Mouse (Mus musculus): ENCODE data around the gene March6. TPM values are rescaled to one million over a fixed set of nuclear protein-coding genes. Genes with fewer than 3 reads are reported as not detected.

The March6 gene
- total RNA-seq, 1 experiment, result 67.6 TPM

DNA sequence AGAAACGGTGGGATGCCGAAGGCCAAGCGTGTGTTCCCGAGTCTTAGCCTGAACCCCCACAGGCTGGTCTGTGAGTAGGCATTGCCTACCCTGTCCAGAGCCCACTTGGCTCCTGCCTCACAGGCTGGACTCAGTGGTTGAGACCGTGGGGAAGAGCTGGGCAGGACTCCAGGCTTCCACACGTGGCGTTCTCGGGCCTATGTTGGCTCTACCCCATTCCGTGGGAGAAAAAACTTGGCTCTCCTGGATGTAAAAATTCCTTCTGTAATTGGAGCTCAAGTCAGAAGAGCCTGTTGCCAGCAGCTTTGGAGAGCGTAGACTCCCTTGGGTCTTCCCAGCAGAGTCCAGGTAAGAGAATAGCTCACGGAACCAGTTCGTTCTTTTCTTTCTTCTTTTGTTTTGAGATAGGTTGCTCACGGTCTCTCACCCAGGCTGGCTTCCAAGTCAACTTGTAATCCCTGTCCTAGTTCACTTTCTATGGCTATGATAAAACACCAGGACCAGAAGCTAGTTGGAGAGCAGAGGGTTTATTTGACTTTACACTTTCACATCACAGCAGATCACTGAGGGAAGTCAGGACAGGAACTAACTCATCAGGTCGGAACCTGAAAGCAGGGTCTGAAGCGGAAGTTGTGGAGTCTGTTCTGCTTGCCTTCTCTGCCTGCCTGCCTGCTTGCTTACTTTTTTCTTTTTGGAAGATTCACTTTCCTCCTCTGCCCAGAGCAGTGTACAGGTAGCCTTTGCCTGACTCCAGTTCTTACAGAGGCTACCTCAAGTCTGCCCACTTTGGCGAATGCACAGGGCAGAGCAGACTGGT, 41.3 kb upstream of the March6 start:
- in situ Hi-C loops (cut with MboI; ENCODE audit: low sequenced_read_pairs in 2 of 2, unreplicated experiment in 2 of 2), result no loop called here
- H3K27ac ChIP-seq (ENCODE audit: insufficient read depth, low read depth, low read length, poor library complexity, severe bottlenecking), result no peak overlapping the region

DNA sequence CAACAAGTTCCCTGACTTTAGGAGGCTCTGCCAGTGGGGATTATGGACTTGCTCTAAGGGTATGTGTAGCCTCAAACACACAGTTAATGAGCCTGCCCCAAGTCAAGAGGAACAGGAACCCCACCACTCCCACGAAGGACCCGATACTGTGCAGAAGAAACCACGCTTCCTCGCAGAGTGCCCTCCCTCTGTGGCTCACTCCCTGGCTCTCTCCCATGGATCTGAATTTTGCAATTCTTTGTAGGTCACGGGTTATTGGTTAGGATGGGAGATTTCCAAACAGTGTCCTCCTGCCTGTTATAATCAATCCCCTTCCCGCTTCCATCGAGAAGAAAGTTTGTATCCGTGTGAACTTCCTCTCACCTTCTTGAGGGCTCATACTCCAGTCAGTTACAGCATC, 40.1 kb upstream of the March6 start:
- no peaks in the 10 kb centered on the region for H3K36me3 ChIP-seq (ENCODE audit: control insufficient read depth, insufficient read depth, low read length, poor library complexity, severe bottlenecking)
- DNase-seq (ENCODE audit: low read depth, low spot score), result no peak
- no peaks in the 10 kb centered on the region for H3K9me3 ChIP-seq (ENCODE audit: control insufficient read depth, insufficient read depth, low read depth, low read length)
- no peak overlapping the region for H3K27ac ChIP-seq (ENCODE audit: insufficient read depth, low read depth, low read length, poor library complexity, severe bottlenecking)
- no peak overlapping the region for H3K4me3 ChIP-seq (ENCODE audit: insufficient read depth in 1 of 2, low read depth in 1 of 2, low read length in 2 of 2, poor library complexity in 1 of 2, severe bottlenecking in 1 of 2)
- TF ChIP-seq ZC3H11A (IDR thresholded peaks at IDR 0.05; ENCODE audit: borderline replicate concordance, low read depth, low read length) (no peak), ZNF384 (IDR thresholded peaks at IDR 0.05; ENCODE audit: low read depth, low read length) (no peak), MAFK (IDR thresholded peaks at IDR 0.05; ENCODE audit: insufficient read depth, low read depth, low read length) (no peak), CHD2 (IDR thresholded peaks at IDR 0.05; ENCODE audit: low read depth, low read length) (no peak), HCFC1 (IDR thresholded peaks at IDR 0.05; ENCODE audit: borderline replicate concordance, insufficient read depth, low read length) (no peak)
- peaks cover 2% of the 10 kb centered on the region in 2 experiments; a peak in 1 of 4 replicates for H3K4me1 ChIP-seq (ENCODE audit: control insufficient read depth in 2 of 2, insufficient read depth in 2 of 2, low read length in 2 of 2, poor library complexity in 1 of 2)
- in situ Hi-C loops (cut with MboI; ENCODE audit: low sequenced_read_pairs in 2 of 2, unreplicated experiment in 2 of 2), result no loop called here
- H3K9ac ChIP-seq (ENCODE audit: insufficient read depth, low read depth, low read length, poor library complexity, severe bottlenecking), result no peak overlapping the region

More for the DNA sequence above, 41.3 kb upstream of the March6 start:
- Histone ChIP-seq H3K36me3 (ENCODE audit: control insufficient read depth, insufficient read depth, low read length, poor library complexity, severe bottlenecking) (no peaks in the 10 kb centered on the region), H3K4me1 (ENCODE audit: control insufficient read depth in 2 of 2, insufficient read depth in 2 of 2, low read length in 2 of 2, poor library complexity in 1 of 2) (peaks cover 2% of the 10 kb centered on the region in 2 experiments; a peak in 1 of 4 replicates), H3K4me3 (ENCODE audit: insufficient read depth in 1 of 2, low read depth in 1 of 2, low read length in 2 of 2, poor library complexity in 1 of 2, severe bottlenecking in 1 of 2) (no peak overlapping the region), H3K9ac (ENCODE audit: insufficient read depth, low read depth, low read length, poor library complexity, severe bottlenecking) (no peak overlapping the region), H3K9me3 (ENCODE audit: control insufficient read depth, insufficient read depth, low read depth, low read length) (no peaks in the 10 kb centered on the region)
- no peak for TF ChIP-seq ZNF384 (IDR thresholded peaks at IDR 0.05; ENCODE audit: low read depth, low read length)
- no peak for TF ChIP-seq MAFK (IDR thresholded peaks at IDR 0.05; ENCODE audit: insufficient read depth, low read depth, low read length)
- no peak for TF ChIP-seq CHD2 (IDR thresholded peaks at IDR 0.05; ENCODE audit: low read depth, low read length)
- no peak for TF ChIP-seq ZC3H11A (IDR thresholded peaks at IDR 0.05; ENCODE audit: borderline replicate concordance, low read depth, low read length)
- no peak for TF ChIP-seq HCFC1 (IDR thresholded peaks at IDR 0.05; ENCODE audit: borderline replicate concordance, insufficient read depth, low read length)
- no peak for DNase-seq (ENCODE audit: low read depth, low spot score)

DNA sequence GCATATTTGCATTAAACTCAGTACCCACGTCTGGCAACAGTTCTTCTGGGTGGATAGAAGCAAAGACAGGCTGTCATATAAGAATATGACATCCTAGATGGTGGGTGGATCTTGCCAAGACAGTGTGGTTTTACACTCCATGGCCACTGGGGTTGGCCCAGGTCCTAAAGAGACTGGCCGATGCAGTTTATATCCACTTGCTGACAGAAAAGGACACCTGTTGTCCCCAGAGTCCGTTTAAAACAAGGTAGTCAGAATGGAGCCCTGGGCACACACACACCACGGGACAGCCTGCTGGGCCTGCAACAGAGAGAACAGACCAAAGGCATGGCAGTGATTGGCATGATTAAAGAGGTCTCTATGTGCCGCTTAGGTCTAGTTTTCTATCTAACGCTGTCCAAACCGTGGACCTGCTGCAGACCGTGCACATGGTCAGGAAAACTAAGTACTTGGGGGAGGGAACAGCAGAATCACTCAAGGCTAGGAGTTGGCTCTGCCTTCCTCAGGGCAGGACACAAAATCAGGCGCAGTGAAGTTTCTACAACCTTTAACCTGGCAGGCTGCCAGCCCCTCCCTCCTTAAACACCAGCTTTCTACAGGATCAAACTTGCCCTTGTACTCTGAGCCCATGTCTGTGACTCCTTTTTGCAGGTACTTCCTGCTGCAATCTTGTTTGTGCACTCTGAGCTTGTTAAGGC, 38.6 kb upstream of the March6 start:
- H3K27ac ChIP-seq (ENCODE audit: insufficient read depth, low read depth, low read length, poor library complexity, severe bottlenecking), result no peak overlapping the region
- H3K9me3 ChIP-seq (ENCODE audit: control insufficient read depth, insufficient read depth, low read depth, low read length), result no peaks in the 10 kb centered on the region
- H3K36me3 ChIP-seq (ENCODE audit: control insufficient read depth, insufficient read depth, low read length, poor library complexity, severe bottlenecking), result no peaks in the 10 kb centered on the region
- no peak for DNase-seq (ENCODE audit: low read depth, low spot score)
- no peak overlapping the region for H3K4me3 ChIP-seq (ENCODE audit: insufficient read depth in 1 of 2, low read depth in 1 of 2, low read length in 2 of 2, poor library complexity in 1 of 2, severe bottlenecking in 1 of 2)
- TF ChIP-seq CHD2 (IDR thresholded peaks at IDR 0.05; ENCODE audit: low read depth, low read length) (no peak), MAFK (IDR thresholded peaks at IDR 0.05; ENCODE audit: insufficient read depth, low read depth, low read length) (no peak), ZC3H11A (IDR thresholded peaks at IDR 0.05; ENCODE audit: borderline replicate concordance, low read depth, low read length) (no peak), HCFC1 (IDR thresholded peaks at IDR 0.05; ENCODE audit: borderline replicate concordance, insufficient read depth, low read length) (no peak), ZNF384 (IDR thresholded peaks at IDR 0.05; ENCODE audit: low read depth, low read length) (no peak)
- in situ Hi-C loops (cut with MboI; ENCODE audit: low sequenced_read_pairs in 2 of 2, unreplicated experiment in 2 of 2), result no loop called here
- H3K4me1 ChIP-seq (ENCODE audit: control insufficient read depth in 2 of 2, insufficient read depth in 2 of 2, low read length in 2 of 2, poor library complexity in 1 of 2), result peaks cover 2% of the 10 kb centered on the region in 2 experiments; a peak in 1 of 4 replicates
- H3K9ac ChIP-seq (ENCODE audit: insufficient read depth, low read depth, low read length, poor library complexity, severe bottlenecking), result no peak overlapping the region

DNA sequence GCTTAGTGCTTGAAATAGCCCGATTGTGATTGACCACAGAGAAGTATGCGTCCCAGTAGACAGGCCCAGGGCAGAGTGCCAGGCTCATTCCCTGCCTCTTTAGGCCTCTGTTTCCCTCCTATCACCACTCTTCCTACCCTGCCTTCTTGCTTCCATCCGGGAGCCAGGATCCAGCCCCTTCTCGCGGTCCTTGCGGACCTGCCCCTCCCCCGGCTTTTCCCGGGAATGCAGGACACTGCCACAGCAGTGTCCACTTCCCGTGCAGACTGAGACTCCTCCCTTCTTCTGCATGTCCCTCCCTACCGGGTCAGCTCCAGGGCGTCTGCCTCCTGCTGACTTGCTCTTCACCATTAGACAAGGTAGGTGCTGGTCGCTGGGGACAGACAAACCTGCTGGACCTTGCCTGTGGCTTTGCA, 37.7 kb upstream of the March6 start:
- no peak overlapping the region for H3K27ac ChIP-seq (ENCODE audit: insufficient read depth, low read depth, low read length, poor library complexity, severe bottlenecking)
- H3K4me1 ChIP-seq (ENCODE audit: control insufficient read depth in 2 of 2, insufficient read depth in 2 of 2, low read length in 2 of 2, poor library complexity in 1 of 2), result peaks cover 2 to 5% of the 10 kb centered on the region in 2 experiments; a peak in 2 of 4 replicates
- DNase-seq (ENCODE audit: low read depth, low spot score), result no peak
- H3K9me3 ChIP-seq (ENCODE audit: control insufficient read depth, insufficient read depth, low read depth, low read length), result no peaks in the 10 kb centered on the region
- in situ Hi-C loops (cut with MboI; ENCODE audit: low sequenced_read_pairs in 2 of 2, unreplicated experiment in 2 of 2), result no loop called here
- TF ChIP-seq MAFK (IDR thresholded peaks at IDR 0.05; ENCODE audit: insufficient read depth, low read depth, low read length) (no peak), ZC3H11A (IDR thresholded peaks at IDR 0.05; ENCODE audit: borderline replicate concordance, low read depth, low read length) (no peak), CHD2 (IDR thresholded peaks at IDR 0.05; ENCODE audit: low read depth, low read length) (peak; percentile 39; the same call in 1 of the 2 replicates), HCFC1 (IDR thresholded peaks at IDR 0.05; ENCODE audit: borderline replicate concordance, insufficient read depth, low read length) (no peak), ZNF384 (IDR thresholded peaks at IDR 0.05; ENCODE audit: low read depth, low read length) (no peak)
- 0 out of 4 replicates have a peak overlapping the region, but pooled peaks of 1 of the 2 experiments have one; percentile 16 for H3K4me3 ChIP-seq (ENCODE audit: insufficient read depth in 1 of 2, low read depth in 1 of 2, low read length in 2 of 2, poor library complexity in 1 of 2, severe bottlenecking in 1 of 2)
- H3K9ac ChIP-seq (ENCODE audit: insufficient read depth, low read depth, low read length, poor library complexity, severe bottlenecking), result no peak overlapping the region
- no peaks in the 10 kb centered on the region for H3K36me3 ChIP-seq (ENCODE audit: control insufficient read depth, insufficient read depth, low read length, poor library complexity, severe bottlenecking)

All from ES-E14 (cell line).